Mouse (Mus musculus) embryo, embryonic 11.5 days (tissue): ENCODE data around the gene Cdh13.

Source experiments
- DNase-seq: peaks from one replicate; pipeline ENCODE4 v3.0.0-alpha.2; 2012; ENCODE audit warnings: low read depth, low spot score

Cdh13 gene

GRCm38 (mm10) chr8:119254358-119254757, 970.8 kb downstream of the Cdh13 start:
- DNase-seq: no peak

GRCm38 (mm10) chr8:119258642-119259041, 975.1 kb downstream of the Cdh13 start:
- DNase-seq: peak; percentile 40

DNA sequence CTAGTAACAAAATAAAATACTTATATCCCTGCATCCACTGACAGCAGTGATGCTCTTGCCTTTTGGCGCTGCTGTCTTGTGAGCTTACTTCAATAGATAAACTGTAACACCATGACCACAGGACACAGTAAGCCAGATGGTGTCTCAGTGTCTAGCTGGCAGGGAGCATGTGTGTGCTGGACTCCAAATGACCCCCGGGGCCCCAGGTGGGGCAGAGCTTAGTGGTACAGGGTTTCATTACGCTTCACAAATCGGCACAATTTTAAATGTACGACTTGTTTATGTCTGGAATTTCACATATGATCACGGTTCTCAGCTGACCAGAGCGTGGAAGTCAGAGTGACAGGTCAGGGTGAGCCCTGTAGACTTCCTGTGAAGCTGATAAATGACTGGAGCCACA, 980.2 kb downstream of the Cdh13 start:
- DNase-seq: no peak

DNA sequence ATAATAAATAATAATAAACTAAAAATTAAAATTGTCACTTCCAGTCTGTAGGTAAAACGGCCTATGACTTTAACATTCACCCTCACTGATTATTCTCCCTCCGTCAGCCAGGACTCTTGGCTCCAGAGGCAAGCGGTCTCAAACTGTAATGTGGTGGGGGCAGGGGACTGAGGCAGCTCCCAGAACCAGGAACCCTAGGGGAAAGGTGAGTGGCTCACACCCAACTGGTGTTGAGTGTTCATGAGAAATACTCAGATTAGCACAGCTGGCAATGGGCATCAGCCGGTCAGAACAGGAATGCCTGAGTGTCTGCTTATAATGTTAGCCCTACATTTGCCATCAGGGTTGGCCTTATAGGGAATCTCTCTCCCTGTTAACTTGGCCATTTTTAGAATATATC, 982.8 kb downstream of the Cdh13 start:
- no peak for DNase-seq

- no peak for DNase-seq
These were observed 986.0 kb downstream of the Cdh13 start for GRCm38 (mm10) chr8:119269576-119269975.

DNA sequence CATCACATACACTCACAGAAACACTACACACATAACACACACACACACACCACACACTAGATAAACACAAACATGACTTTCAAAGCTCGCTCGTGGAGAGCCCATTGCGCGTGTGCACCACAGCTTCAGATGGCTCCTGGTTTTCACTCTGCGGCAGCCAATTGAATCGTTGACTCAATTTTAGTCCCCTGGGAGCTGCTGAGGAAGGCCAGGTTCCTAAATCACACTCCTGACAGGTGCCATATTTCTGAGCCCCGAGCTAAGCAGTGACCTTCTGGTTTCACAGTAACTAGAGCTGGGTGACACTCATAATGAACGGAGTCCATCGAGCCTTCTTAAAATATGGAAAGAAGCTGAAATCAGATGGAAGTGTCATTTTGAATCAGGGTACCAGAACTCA, 986.8 kb downstream of the Cdh13 start:
- DNase-seq: no peak

DNA sequence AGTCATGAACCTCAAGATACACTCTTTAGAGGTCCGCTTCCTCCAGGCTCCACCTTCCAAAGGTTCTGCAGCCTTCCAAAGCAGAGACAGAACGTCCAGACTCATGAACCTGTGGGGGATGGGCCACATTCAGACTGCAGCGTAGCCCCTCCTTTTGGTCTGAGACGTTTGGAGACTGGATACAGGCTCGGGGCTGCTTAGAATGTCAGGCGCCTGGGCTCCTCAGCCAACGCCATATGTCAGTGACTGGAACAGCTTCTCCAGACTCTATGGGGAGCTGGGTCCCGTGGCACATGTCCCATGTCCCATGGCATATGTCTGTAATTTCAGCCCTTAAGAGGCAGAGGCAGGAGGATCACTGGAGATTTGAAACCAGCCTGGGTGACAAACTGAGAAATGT, 989.4 kb downstream of the Cdh13 start:
- no peak for DNase-seq

- no peak for DNase-seq
These were observed 991.9 kb downstream of the Cdh13 start for GRCm38 (mm10) chr8:119275442-119275841.

DNA sequence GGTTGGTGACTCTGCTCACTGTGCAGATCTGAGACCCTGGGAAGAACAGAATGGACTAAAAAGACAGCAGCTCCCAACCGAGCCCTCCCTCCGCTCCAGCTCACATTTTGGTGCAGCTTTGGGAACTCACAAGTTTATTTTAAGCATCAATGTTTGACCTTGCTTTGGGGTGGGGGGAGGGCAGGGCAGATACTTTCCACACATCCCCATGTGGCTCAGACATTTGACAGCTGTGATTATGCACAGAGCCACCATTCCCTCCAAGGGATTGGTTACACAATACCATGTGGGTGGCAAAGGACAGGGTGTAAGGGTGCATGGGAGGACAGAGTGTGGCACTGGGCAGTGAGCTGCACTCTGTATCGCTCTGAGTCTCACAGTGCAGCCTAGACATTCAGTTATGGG, 993.5 kb downstream of the Cdh13 start:
- DNase-seq: no peak

DNA sequence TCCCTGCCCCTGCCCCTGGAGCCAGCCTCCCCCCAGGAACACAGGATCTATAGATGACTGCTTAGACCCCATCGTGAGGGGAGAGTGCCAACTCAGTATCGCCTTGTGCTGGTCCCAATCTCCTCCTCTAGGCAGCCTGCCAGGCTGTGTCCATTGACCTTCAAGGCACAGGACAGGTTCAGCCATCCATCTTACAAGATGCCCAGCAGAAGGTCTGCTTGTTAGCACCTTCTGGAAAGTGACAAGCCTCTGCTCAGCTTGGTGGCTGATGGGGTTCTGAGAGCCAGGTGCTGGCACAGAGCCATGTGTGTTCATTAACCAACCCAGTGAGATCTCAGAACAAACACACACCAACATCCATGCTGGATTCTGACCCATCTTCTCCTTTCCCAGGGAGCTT, 998.2 kb downstream of the Cdh13 start:
- no peak for DNase-seq

DNA sequence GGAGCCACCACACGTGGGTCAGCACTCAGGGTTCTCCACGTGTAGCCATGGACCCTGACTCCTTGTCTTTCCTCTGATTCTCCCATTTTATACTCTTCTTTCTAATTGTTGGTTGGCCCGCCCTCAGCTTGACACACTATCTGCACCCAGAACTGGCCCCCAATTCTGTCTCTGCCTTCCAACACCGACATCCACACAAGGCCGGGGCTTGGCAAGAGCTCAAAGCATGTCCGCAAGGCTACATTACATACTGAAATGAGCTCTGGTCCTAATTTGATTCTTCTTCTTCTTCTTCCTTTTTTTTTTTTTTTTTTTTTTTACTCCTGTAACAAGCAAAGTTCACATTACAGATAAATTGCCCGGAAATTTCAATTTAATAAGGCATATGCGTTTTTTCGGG, 1001.0 kb downstream of the Cdh13 start:
- DNase-seq: no peak

- DNase-seq: no peak
These were observed 1001.4 kb downstream of the Cdh13 start for GRCm38 (mm10) chr8:119284920-119285319.

- no peak for DNase-seq
These were observed 1011.9 kb downstream of the Cdh13 start for GRCm38 (mm10) chr8:119295477-119295876.

- peak; percentile 19 for DNase-seq
These were observed 1014.2 kb downstream of the Cdh13 start for GRCm38 (mm10) chr8:119297752-119298151.

GRCm38 (mm10) chr8:119300335-119300734, 1016.8 kb downstream of the Cdh13 start:
- DNase-seq: no peak

- DNase-seq: no peak
These were observed 1020.7 kb downstream of the Cdh13 start for GRCm38 (mm10) chr8:119304196-119304595.

DNA sequence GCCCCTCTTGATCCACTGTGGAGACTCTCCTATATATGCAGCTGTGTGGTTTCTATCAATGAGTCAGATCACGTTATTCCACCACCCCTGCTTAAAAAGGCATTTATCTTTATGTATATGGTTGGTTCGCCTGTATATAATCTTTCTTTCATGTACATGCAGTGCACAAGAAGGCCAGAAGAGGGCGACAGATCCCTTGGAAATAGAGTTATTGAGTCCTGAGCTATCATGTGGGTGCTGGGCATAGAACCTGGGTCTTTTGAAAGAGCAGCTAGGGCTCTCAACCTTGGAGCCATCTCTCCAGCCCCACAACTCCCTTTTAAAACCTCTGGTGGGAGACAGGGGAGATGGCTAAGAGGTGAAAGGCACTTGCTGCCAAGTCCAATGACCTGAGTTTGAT, 1027.9 kb downstream of the Cdh13 start:
- DNase-seq: no peak

DNA sequence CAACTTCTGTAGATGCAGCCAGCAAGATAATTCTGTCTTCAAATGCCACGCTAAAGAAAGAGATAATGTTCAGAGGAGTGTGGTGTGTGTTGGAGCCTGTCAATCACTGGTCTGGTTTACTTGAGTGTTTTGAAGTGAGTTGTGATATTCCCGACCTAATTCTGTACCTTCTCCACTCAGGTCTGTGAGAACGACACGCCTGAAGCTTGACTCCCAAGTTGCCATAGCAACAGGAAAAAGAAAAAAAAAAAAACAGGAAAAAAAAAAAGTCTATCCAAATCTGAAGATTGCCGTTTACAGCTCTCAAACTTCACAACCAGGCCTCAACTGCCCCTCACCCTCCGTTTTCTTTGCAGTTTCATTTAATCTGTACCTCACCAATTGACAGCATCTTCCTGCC, 1039.7 kb downstream of the Cdh13 start:
- no peak for DNase-seq

GRCm38 (mm10) chr8:119339546-119339945, 1056.0 kb downstream of the Cdh13 start:
- DNase-seq: no peak

DNA sequence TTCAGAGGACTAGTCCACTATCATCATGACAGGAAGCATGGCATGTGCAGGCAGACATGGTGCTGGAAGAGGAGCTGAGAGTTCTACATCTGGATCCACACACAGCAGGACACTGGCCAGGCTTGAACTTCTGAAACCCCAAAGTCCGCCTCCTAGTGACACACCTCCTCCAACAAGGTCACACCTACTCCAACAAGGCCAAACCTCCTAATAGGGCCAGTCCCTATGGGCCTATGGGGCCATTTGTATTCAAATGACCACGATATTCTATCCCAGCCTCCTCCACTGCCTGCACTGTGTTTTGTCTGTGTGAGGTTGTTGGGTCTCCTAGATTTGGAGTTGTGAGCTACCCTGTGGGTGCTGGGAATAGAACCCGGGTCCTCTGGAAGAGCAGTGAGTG, 1060.1 kb downstream of the Cdh13 start:
- DNase-seq: no peak

- DNase-seq: peak; percentile 92
These were observed 1060.8 kb downstream of the Cdh13 start, which contains the start of gene Hsbp1 for GRCm38 (mm10) chr8:119344190-119344856. Hsbp1 (plus strand) TSS chr8:119344488.

- no peak for DNase-seq
These were observed 1061.6 kb downstream of the Cdh13 start for GRCm38 (mm10) chr8:119345029-119345682.

GRCm38 (mm10) chr8:119345683-119346075, 1062.1 kb downstream of the Cdh13 start:
- DNase-seq: no peak
